Mouse (Mus musculus) thymus, adult 2 months (tissue): ENCODE measurements around the gene Eddm3b.

Experiments
- CTCF ChIP-seq: fragments of 200-500 bp; IDR thresholded peaks from 2 replicates; pipeline ENCODE4 v1.5.1; 2012; ENCODE audit warnings: mild to moderate bottlenecking, control low read depth, low read length, moderate library complexity, borderline replicate concordance; ENCODE audit not compliant: control insufficient read depth, poor library complexity, insufficient read depth; ENCODE audit errors: extremely low read depth
- POLR2A ChIP-seq: fragments of 200-500 bp; IDR thresholded peaks from 2 replicates; pipeline ENCODE4 v1.6.1; 2012; ENCODE audit warnings: mild to moderate bottlenecking, low read length, control low read depth, moderate library complexity; ENCODE audit not compliant: control insufficient read depth, poor library complexity, insufficient read depth; ENCODE audit errors: extremely low read depth

DNA sequence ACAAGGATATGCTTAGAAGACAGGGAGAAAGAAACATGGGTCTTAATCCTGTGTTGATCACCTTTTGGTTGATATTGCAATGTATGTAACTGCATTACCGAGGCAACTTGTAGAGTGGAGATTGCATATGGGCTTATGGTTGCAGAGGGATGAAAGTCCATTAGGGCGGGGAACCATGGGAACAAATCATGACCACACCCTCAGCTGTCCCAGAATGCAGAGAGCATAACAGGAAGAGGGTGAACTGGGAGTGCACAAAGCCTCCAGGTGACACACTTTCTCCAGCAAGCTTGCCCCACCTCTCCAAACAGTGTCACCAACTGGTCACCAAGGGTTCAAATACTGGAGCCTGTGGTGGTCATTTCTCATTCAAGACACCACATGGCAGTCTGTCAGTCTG lies 33.2 kb upstream of the Eddm3b start:
- TF ChIP-seq CTCF (no peak), POLR2A (no peak)
